In genomic region chrX:93654218-93655002, GRCm38 (mm10) we compare ENCODE assay signal across 12 mouse cellular contexts. TPM values are rescaled to one million over a fixed set of nuclear protein-coding genes. Genes with fewer than 3 reads are reported as not detected.
DNase-seq lines count a peak whose midpoint lies in the region; ATAC-seq lines count a peak whose summit lies in the region.
"Had no signal": no experiment of that assay in that cellular context is flagged by ENCODE, and none has a peak within 500 bp of the region (broad histone marks: within the 10 kb centered on the region; RNA-seq: fewer than 3 reads in every experiment).

Gene Pcyt1b, plus strand, starts transcription at chrX:93654863.

- H3K27ac ChIP-seq in forebrain, embryonic 10.5 days, result peak within 1 kb of the TSS; percentile 44; the same call in 1 of the 2 replicates
- H3K27ac ChIP-seq in forebrain, embryonic 11.5 days (ENCODE audit: low read depth, low read length), result no peak within 1 kb of the TSS
- H3K27ac ChIP-seq in hindbrain, embryonic 16.5 days (ENCODE audit: low read depth, low read length), result no peak within 1 kb of the TSS
- H3K27ac ChIP-seq in midbrain, embryonic 10.5 days (replicated peaks), result peak within 1 kb of the TSS; percentile 59
- H3K27ac ChIP-seq: lung, embryonic 15.5 days had no signal

- no peaks in the 10 kb centered on the region for H3K9me3 ChIP-seq in forebrain, embryonic 10.5 days
- no peaks in the 10 kb centered on the region for H3K9me3 ChIP-seq in forebrain, embryonic 11.5 days (ENCODE audit: control insufficient read depth, low read length)
- H3K9me3 ChIP-seq in hindbrain, embryonic 16.5 days (ENCODE audit: control insufficient read depth, low read length), result no peaks in the 10 kb centered on the region
- no peaks in the 10 kb centered on the region for H3K9me3 ChIP-seq in midbrain, embryonic 10.5 days (replicated peaks)
- H3K9me3 ChIP-seq: lung, embryonic 15.5 days had no signal

- DNase-seq in forebrain, embryonic 10.5 days (ENCODE audit: extremely low spot score, low spot score), result no peak
- DNase-seq in forebrain, embryonic 11.5 days (ENCODE audit: low spot score), result no peak
- peak; percentile 30 for DNase-seq in embryo, embryonic 10.5 days (ENCODE audit: low spot score)
- peak; percentile 12 for DNase-seq in midbrain, embryonic 10.5 days (ENCODE audit: low spot score)
- no peak for DNase-seq in kidney, postnatal 14 days
- DNase-seq in urinary bladder, postnatal 10 days (ENCODE audit: low spot score), result no peak
- no peak for DNase-seq in right cerebral cortex, postnatal 10 days (ENCODE audit: low spot score in 2 of 2)
- DNase-seq: cerebellum, adult 11-12 months; heart, postnatal 14 days; kidney, postnatal 36 days had no signal

- H3K4me3 ChIP-seq in forebrain, embryonic 10.5 days, result no peak within 1 kb of the TSS
- no peak within 1 kb of the TSS for H3K4me3 ChIP-seq in forebrain, embryonic 11.5 days (ENCODE audit: low read depth, low read length)
- no peak within 1 kb of the TSS for H3K4me3 ChIP-seq in hindbrain, embryonic 16.5 days (ENCODE audit: low read length)
- H3K4me3 ChIP-seq in midbrain, embryonic 10.5 days, result no peak within 1 kb of the TSS
- H3K4me3 ChIP-seq: lung, embryonic 15.5 days had no signal

- H3K27me3 ChIP-seq in forebrain, embryonic 10.5 days (ENCODE audit: poor library complexity, severe bottlenecking), result no peaks in the 10 kb centered on the region
- no peaks in the 10 kb centered on the region for H3K27me3 ChIP-seq in forebrain, embryonic 11.5 days (ENCODE audit: control insufficient read depth, insufficient read depth, low read length)
- H3K27me3 ChIP-seq in hindbrain, embryonic 16.5 days (replicated peaks; ENCODE audit: control insufficient read depth, insufficient read depth, low read length), result no peaks in the 10 kb centered on the region
- no peaks in the 10 kb centered on the region for H3K27me3 ChIP-seq in midbrain, embryonic 10.5 days (ENCODE audit: low read depth, poor library complexity, severe bottlenecking)
- H3K27me3 ChIP-seq: lung, embryonic 15.5 days had no signal

- H3K36me3 ChIP-seq in forebrain, embryonic 10.5 days (replicated peaks), result no peaks in the 10 kb centered on the region
- H3K36me3 ChIP-seq in forebrain, embryonic 11.5 days (ENCODE audit: control insufficient read depth, insufficient read depth, low read length), result no peaks in the 10 kb centered on the region
- H3K36me3 ChIP-seq in hindbrain, embryonic 16.5 days (ENCODE audit: control insufficient read depth, insufficient read depth, low read length), result no peaks in the 10 kb centered on the region
- H3K36me3 ChIP-seq in midbrain, embryonic 10.5 days, result no peaks in the 10 kb centered on the region
- H3K36me3 ChIP-seq: lung, embryonic 15.5 days had no signal

- 15% methylated on average over 3 of the region's 3 CpGs for WGBS in forebrain, embryonic 10.5 days
- WGBS in forebrain, embryonic 11.5 days, result 16% methylated on average over 3 of the region's 3 CpGs
- WGBS in hindbrain, embryonic 16.5 days, result 20% methylated on average over 3 of the region's 3 CpGs
- 28% methylated on average over 3 of the region's 3 CpGs for WGBS in midbrain, embryonic 10.5 days

- no peak within 1 kb of the TSS for H3K4me2 ChIP-seq in forebrain, embryonic 11.5 days (ENCODE audit: low read depth, low read length, severe bottlenecking)
- H3K4me2 ChIP-seq in hindbrain, embryonic 16.5 days (ENCODE audit: low read length), result no peak within 1 kb of the TSS
- H3K4me2 ChIP-seq: lung, embryonic 15.5 days had no signal

- no peak within 1 kb of the TSS for H3K9ac ChIP-seq in forebrain, embryonic 11.5 days (ENCODE audit: low read length)
- H3K9ac ChIP-seq in hindbrain, embryonic 16.5 days (ENCODE audit: low read depth, low read length), result no peak within 1 kb of the TSS
- H3K9ac ChIP-seq: lung, embryonic 15.5 days had no signal

- no peak for ATAC-seq in forebrain, embryonic 11.5 days (replicated peaks; ENCODE audit: low FRiP score)
- ATAC-seq in hindbrain, embryonic 16.5 days, result no peak

- peaks cover 13% of the 10 kb centered on the region for H3K4me1 ChIP-seq in forebrain, embryonic 10.5 days
- H3K4me1 ChIP-seq in forebrain, embryonic 11.5 days (replicated peaks; ENCODE audit: control insufficient read depth, insufficient read depth, low read length), result no peaks in the 10 kb centered on the region
- H3K4me1 ChIP-seq in hindbrain, embryonic 16.5 days (ENCODE audit: control insufficient read depth, insufficient read depth, low read depth, low read length), result no peaks in the 10 kb centered on the region
- peaks cover 12% of the 10 kb centered on the region for H3K4me1 ChIP-seq in midbrain, embryonic 10.5 days
- H3K4me1 ChIP-seq: lung, embryonic 15.5 days had no signal

RNA-seq across cellular contexts. Expression of gene Pcyt1b, which starts in this region (rescaled TPM):
- polyA plus RNA-seq in forebrain, embryonic 10.5 days (2016; fragmentation: Nextera tagmentation; extraction: Ambion mirVana), result 3.1 and 4.1 TPM in 2 replicates
- polyA plus RNA-seq in forebrain, embryonic 11.5 days (2014; fragmentation: Nextera tagmentation; extraction: Ambion mirVana), result 6.9 and 8.3 TPM in 2 replicates
- 22.3 and 24.0 TPM in 2 replicates for polyA plus RNA-seq in hindbrain, embryonic 16.5 days (2015; fragmentation: Nextera tagmentation; extraction: Ambion mirVana)
- 4.1 and 8.0 TPM in 2 replicates for polyA plus RNA-seq in midbrain, embryonic 10.5 days (2016; fragmentation: Nextera tagmentation; extraction: Ambion mirVana)

Comparison
In these comparisons a context has a peak if more than half of its experiments do, and no peak if none do; other contexts are left out.
1. H3K27ac ChIP-seq: peak in forebrain, embryonic 10.5 days (single experiment) and midbrain, embryonic 10.5 days (single experiment); none in forebrain, embryonic 11.5 days (single experiment) and hindbrain, embryonic 16.5 days (single experiment).
2. DNase-seq: peak in embryo, embryonic 10.5 days (single experiment) and midbrain, embryonic 10.5 days (single experiment); none in forebrain, embryonic 10.5 days (single experiment), forebrain, embryonic 11.5 days (single experiment), kidney, postnatal 14 days (single experiment), urinary bladder, postnatal 10 days (single experiment) and right cerebral cortex, postnatal 10 days (0 of 2).